Mouse (Mus musculus): Measurements from ENCODE around the gene Afm.

The Afm gene

DNA sequence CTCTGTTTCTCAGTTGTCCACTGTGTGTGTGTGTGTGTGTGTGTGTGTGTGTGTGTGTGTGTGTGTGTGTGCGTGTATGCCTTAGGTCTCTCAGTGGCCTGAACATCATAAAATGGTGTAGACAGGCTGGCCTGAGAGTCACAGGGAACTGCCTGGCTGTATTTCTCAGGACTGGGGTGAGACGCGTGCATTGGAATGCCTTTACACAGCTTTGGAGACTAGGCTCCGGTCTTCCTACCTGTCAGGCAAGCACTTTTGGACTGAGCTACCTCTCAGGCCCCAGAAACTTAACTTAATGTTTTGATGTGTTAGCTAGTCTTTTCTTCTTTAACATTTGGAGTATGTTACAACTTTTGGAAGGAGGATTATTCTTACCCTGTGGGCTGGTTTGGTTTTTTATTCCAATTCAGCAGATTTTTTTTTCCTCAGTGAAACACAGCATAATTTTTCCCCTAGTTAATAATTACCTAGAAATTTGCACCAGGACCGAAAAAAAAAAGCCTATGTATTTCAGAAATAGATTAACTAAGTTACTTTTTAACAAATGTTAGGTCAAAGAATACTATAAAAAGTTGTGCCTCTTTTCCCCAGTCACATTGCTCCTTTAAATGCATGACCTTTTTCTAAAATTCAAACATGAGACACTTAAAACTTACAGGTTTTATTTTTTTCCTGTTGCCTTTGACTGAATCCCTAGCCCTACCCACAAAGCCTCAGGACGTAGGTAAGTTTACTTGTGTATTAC is at the start of gene Afm:
TSS of gene Afm (plus strand) at position 577 of the 745 bp plus-strand sequence.
- no peak for DNase-seq

DNA sequence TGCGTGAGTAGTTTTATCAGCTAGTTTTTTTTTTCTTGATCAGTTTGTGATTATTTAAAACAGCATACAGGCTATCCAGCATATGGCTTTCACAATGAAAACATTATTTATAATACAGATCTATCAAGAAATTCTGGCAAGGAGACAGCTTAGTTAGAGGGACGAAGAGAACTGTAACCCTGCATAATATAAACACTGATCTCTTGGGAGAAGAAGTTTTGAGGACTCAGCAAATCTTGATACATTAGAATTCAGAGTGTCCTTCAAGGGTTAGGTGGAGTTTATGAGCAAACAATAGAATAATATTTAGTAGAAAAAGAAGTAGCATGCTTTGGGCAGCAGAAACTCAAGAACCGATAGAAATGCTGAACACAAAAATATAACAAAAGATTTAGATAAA is 47.9 kb upstream of the Afm start:
- DNase-seq = no peak

DNA sequence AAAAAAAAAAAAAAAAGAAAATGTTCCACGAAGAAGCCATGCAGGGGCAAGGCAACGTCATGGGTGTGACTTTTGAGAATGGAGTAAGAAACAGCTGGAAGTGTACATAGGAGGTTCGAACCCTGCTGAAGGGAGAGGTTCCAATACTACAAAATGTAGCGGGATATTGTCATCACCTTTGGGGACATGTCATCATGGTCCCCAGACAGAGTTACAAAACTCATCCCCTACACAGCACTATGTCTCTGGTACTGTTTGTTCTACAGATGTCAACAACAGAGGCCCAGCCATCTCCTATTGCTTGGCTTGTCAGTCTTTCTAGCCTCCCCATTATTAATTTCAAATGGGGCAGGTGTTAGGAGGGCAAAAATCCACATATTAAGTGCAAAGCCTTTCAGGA is 44.8 kb upstream of the Afm start:
- DNase-seq = no peak

DNA sequence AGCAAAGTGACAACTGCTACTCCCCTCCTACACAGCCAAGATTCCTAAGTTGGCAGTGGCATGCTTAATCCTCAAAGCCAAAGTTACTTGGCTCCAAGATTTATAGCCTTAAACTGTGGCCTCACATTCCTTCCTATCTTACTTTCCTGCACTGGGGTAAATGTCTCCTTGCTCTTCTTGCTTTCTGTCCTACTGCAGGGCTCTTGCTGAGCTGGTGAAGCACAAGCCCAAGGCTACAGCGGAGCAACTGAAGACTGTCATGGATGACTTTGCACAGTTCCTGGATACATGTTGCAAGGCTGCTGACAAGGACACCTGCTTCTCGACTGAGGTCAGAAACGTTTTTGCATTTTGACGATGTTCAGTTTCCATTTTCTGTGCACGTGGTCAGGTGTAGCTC is 44.4 kb upstream of the Afm start:
- no peak for DNase-seq

DNA sequence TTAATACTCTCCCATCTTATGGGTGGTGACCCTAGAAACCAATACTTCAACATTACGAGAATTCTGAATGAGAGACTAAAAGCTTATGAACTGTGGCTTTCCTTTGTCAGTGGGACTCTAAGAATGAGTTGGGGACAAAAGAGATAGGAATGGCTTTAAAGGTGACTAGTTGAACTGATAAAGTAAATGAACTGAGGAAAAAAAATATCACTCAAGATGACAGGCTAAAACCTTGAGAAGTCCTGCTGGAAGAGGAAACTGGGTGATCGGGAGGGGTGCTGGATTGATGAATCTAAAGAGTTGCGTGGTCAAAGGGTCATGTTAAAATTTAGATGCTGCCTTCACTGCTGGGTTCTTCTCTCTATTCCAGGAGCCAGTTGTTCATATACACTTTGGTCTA is 42.0 kb upstream of the Afm start:
- no peak for DNase-seq

DNA sequence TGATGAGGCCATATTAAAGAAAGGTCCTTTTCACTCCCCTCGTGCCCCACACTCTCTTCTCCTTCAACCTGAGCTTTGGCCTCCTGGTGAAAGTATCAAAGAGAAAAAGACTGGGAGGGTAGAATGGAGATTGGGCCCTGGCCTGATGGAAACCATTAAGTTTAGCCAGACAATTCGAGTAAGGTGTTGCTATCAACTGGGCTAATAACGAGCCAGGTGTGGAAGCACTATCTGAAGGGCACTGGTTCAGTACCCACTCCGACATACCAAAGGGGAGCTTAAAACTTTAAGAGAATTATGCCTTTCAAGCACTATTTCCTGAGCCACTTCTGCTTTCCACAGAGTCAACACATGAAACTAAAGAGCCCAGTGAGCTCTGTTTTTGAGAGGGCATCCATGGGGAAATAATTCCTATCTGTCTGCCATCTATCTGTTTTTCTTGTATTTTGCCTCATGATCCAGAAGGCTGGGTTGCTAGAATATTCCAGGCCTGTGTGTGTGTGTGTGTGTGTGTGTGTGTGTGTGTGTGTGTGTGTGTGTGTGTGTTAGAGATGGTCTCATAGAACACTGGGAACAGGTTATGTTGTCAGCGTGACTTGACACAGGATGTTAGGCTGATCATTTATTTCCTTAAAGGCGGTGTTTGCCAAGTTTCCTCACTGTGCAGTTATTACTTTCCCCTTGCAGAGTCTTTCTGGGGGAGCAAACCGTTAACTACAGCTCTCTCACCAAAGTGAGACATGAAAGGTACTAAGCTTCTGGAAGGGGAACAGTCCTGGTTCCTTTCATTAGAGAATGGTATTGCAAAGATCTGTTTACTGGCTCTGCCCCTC is 41.2 kb upstream of the Afm start:
- no peak for DNase-seq

DNA sequence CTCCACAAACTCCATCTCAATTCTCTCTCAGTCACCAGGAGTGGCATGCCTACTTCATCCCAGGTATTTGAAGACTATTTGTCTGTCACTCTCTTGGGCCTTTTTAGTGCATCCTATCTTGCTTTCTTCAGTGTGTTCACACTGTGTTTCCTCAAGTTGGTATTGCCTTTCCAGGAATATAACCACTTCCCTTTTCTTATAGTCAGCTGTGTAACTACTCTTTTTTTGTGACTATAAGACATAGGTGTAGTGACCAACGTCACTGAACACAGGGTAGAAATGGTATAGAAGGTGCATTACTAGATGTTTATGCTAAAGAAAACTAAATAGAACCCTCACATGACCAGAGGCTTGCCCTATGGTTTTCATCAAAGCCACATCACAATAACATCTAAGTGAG is 39.8 kb upstream of the Afm start:
- no peak for DNase-seq

DNA sequence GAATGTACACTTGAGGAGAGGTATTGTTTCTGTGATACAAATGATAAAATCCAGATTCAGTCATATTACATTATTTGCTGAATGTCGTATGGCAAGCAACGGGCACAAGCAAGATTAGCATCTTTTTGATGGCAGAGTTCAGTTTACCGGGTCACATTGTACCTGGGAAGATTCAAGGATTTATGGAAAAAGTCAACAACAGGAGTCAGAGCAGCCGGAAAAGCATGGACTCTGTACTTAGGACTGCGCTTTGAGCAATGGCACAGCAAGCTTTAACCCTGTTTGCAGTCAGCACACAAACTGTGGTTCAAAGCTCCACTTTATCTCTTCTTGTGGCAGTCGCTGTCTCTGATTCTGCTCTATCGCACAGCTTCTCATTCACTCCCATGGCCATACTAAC is 33.1 kb upstream of the Afm start:
- no peak for DNase-seq

DNA sequence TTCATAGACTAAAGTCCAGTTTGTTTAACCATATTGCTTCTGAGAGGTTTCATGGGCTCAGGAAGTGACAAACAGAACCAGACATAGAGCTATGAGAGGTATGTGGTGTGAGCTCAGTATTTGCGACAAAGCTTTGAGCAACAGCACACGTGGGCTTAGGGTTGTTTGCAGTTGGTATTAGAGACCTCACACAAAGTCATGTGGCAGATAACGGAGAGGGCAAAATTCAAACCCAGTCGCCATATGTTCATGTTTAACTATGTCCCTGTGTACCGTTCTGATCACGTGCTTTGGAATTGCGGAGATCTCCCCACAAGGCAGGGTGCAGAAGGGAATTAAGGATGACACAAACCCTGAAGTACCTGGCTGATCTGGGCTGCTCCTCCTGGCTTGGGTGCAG is 30.4 kb upstream of the Afm start:
- no peak for DNase-seq

DNA sequence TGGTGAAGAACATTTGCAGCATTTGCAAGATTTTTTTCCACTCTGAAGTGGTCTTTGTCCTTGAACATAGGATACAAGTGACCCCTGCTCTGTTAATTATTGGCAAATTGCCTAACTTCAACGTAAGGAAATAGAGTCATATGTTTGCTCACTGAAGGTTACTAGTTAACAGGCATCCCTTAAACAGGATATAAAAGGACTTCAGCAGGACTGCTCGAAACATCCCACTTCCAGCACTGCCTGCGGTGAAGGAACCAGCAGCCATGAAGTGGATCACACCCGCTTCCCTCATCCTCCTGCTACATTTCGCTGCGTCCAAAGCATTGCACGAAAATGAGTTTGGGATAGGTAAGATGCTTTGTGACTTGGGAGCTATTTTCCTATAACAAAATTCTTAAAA is 28.2 kb upstream of the Afm start, which contains the start of gene Afp:
TSS of gene Afp (plus strand) at position 220 of the 400 bp plus-strand sequence.
- no peak for DNase-seq

DNA sequence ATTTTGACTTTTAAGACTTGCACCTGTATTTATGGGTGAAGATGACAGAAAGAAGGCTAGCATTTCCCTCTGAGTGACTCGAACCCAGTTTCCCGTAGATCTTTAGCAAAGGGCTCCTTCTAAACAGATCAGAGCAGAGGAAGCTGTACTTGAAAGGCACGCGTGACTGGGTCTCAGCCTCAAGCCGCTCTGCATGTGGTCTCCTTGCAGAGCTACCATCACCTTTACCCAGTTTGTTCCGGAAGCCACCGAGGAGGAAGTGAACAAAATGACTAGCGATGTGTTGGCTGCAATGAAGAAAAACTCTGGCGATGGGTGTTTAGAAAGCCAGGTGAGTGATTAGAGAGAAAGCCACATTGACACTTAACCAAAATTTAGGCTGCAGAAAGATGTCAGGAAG is 26.3 kb upstream of the Afm start:
- no peak for DNase-seq

DNA sequence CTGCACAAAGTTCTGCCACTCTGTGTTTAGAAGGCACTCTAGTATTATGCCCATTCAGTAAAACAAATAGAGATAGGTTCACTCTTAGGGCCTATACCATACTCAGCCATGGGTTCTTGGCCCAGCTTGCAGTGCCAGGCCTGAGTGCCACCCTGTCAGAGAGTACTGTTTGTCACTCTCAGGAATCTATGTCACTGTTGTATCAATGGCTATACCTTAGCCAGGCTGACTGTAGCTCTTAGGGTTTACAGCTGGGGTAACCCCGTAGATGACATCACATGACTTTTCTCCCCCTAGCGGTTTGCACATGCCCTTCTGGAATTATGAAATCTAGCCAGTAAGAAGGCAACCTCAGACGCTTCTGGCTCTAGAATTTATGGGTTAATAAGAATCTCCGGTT is 24.4 kb upstream of the Afm start:
- DNase-seq = no peak

DNA sequence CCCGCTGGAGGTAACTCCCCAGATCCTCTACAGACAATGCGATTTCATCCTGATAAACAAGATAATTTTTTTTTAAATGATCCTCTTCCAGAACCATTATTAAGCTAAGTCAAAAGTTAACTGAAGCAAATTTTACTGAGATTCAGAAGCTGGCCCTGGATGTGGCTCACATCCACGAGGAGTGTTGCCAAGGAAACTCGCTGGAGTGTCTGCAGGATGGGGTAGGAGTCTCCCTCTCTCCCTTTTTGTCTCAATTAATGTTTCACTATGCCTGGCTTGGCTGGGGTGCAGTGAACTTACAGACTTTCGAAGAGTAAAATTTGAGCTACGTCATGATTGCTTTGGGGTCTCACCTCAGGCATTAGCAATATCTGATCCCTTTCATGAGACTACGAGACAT is 19.2 kb upstream of the Afm start:
- DNase-seq = no peak

DNA sequence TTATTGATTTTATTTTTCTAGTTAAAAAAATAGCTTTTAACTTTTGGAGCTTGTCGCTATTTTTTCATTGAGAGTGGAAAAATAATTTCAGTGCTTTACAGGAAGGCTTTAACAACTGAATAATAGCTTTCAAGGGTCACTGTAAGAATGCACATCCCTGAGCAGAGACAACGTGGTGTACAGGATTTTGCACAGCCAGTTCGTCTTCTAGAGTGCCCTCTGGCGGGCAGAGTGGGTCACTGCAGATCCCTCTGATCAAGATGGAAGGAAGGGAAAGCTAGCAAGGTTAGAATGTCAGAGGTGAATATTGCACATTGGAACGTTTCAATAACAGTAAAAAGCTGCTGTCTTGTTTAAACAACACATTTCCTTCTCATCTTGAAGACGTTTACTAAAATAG is 18.0 kb upstream of the Afm start:
- DNase-seq = peak; percentile 53

DNA sequence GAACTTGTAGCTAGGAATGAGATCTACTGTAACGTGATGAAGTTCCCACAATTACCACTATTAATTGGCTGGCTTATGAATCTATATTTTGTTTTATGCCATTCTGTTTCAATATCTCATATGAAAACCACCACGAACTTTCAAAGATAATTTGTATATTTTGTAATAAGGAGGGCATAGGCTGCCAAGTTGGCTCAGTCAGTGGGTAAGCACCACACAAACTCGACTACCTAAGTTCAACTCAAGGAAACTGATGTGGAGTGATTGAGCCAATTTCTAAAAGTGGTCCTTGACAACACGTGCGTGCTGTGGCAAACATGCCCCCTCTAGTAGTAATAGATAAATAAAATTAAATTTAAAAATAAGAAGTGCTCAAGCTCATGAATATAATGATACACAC is 17.0 kb upstream of the Afm start:
- DNase-seq = no peak

DNA sequence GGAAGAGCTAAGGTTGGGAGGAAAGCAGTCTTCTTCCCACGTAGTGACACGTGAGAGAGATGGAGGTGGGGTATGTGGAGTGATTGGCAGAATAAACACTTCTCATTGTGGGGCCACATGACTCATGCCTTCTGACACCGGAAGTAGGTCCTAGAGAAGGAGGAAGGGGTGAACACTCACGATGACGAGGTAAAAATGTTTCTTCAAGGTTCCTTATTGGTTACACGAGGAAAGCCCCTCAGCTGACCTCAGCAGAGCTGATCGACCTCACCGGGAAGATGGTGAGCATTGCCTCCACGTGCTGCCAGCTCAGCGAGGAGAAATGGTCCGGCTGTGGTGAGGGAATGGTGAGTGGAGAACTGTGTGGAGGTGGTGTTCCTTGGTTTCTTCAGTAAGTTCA is 14.0 kb upstream of the Afm start:
- no peak for DNase-seq

DNA sequence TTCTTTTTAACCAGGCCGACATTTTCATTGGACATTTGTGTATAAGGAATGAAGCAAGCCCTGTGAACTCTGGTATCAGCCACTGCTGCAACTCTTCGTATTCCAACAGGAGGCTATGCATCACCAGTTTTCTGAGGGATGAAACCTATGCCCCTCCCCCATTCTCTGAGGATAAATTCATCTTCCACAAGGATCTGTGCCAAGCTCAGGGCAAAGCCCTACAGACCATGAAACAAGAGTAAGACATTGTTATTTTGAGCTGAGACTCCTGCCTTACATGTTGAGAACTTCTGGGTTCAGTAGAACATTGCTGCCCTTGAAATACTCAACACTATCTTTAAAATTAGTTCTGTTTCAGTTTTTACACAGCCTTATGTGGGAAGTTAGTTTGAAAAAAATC is 12.2 kb upstream of the Afm start:
- DNase-seq = no peak

DNA sequence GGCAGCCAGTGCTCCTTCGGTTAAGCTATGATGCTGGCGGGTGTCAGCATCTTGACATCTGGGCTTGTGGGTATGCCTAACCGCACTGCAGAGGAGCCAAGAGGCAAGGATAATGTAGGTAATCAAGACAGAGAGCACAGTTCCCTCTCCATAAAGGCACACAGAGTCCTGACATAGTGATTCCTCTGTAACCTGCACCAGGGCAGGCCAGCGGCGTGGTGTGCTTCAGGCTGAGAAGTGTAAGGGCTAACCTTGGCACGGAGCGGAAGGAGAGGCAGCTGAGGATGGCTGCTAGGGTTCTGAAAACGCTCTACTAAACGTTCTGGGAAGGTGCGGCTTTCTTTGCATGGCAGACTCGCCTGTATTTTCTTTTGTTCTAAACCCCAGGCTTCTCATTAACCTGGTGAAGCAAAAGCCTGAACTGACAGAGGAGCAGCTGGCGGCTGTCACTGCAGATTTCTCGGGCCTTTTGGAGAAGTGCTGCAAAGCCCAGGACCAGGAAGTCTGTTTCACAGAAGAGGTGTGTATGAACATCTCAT is 11.3 kb upstream of the Afm start:
- no peak for DNase-seq

DNA sequence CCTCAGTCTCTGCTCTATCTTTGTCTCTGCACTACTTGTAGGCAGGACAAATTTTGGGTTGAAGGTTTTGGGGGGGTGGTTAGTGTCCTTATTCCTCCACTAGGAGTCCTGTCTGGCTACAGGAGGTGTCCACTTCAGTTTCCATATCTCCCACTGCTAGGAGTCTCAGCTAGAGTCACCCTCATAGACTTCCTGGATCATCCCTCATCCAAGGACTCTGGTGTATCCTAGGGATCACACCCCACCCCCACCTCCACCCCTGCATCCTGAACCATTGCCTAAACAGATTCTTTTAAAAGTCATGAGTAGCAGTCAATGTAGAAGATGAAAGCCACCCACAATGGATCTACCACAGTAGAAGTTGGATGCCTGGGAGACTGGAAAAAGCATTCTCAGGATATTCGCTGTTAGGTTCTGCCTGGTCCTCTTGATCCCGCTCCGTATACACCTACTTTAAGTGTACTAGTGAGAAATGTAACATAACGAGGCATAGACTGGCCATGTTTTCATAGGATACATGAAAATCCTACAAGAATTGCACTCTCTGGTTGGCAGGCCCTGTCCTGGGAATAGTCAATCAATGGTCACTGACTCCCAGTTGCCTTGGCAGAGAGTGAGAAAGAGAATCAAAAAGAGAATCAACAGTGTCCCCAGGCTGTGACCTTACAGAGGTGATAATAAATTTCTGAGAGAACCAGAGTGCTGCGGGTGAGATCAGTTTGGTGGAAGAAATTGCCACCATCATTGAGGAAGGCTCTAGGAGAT is 8.7 kb upstream of the Afm start:
- DNase-seq = no peak

DNA sequence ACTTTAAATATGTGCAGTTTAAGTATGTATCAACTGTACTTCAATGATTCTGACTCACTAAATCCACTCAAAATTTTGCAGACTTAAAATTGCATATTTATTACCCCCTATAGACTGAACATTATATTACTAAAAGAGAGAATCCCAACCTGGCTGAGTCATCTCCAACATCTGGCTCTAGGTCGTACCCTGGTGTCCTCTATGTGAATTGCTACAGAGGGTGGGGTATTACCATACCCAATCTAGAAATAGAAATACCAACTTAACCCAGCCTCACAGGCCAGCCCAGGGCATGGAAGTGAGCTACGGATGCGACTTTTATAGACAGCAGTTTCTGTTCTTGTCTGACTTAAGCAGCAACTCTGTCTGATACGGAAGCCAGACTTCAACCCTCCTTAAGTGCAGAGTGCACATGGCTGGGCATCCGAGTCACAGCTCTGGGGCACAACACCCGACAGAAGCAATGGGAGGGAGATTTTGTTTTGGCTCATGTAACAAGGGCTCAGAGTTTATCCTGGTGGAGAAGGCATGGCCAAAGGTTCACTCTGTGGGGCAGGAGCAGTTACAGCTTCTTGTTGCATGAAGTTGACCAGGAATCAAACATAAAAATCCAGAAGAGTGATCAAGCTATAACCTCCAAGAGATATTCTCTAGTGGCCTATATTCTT is 6.3 kb upstream of the Afm start:
- DNase-seq = no peak

DNA sequence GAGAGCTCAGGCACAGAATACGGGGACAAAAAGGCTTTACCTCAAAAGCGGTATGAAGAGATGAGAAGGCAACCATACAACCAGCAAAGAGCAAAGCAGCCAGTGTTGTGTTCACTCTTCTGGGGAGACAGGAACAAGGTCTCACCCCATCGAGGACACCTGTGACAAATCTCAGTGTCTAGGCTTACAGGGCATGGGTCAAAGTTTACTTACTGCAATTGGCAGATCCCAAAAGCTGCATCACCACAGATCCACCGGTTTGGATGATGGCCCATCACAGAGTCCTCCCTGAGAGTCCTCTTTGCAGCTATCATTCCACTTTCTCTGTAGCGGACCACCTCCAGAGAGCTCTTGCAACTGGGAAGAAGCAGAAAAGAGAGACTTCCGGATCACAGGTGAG is 3.2 kb upstream of the Afm start:
- DNase-seq = no peak

DNA sequence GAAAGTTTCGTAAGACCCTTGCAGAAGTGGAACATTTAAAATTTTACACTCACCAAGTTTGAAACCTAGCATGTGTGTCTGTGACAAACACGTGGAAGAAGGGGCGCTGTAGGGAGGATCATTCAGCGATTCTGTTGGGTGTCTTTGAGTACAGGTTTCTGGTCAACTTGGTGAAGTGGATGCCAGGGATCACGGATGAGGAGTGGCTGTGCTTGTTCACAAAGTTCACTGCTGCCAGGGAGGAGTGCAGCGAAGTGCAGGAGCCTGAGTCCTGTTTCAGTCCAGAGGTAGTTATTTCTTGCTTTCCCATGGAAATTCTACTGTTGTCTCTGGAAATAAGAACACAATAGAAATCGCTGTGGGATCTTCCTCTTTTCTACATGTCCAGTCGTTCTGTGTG is 32.5 kb downstream of the Afm start:
- DNase-seq = no peak

DNA sequence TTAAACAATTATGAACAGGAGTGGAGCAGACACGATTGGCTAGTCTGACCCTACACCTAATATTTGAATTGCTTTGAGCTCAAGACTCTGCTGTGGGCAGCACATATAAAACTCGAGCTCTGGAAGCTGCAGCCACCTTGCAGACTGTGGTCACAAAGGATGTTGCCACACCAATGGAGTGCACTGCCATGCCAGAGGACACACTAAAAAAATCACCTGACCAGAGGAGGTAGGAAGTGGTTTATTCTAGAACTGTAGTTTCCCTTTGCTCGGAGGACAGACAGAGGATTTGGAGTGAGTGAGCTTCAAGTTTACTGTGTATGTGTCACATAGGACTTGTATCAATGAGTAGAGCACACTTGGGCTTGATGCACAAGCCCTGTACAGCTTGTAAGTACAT is 37.3 kb downstream of the Afm start:
- DNase-seq = no peak

Data from cerebellum, adult 11 months (tissue).